Mouse (Mus musculus): Measurements from ENCODE around the gene Krtap24-1. TPM values are rescaled to one million over a fixed set of nuclear protein-coding genes. Genes with fewer than 3 reads are reported as not detected.

Krtap24-1 gene
- total RNA-seq (2021), result not detected
- long read RNA-seq, experiment 1, result 0 reads
- long read RNA-seq, experiment 2, result 0 reads

DNA sequence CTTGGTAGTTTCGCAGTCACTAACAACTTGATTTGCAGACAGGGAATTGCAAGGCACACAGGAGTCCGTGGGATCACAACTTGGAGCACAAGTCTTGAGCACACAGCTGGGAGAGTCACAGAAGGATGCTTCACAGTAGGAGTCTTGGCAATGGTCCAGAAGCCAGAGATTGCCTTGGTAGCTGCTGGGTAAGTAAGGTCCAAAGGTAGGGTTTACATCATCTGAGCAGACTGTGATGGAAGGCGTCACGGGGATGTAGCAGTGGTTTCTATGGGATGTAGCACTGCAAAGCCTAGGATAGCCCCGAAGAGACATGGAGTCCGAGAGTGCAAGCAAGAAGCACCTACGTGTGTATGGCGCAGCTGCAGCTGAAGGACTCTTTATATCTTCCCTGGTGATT, at the start of gene Krtap24-1:
Gene Krtap24-1 (minus strand): TSS at position 358 of the 400 bp plus-strand sequence.
- no peak for DNase-seq

DNA sequence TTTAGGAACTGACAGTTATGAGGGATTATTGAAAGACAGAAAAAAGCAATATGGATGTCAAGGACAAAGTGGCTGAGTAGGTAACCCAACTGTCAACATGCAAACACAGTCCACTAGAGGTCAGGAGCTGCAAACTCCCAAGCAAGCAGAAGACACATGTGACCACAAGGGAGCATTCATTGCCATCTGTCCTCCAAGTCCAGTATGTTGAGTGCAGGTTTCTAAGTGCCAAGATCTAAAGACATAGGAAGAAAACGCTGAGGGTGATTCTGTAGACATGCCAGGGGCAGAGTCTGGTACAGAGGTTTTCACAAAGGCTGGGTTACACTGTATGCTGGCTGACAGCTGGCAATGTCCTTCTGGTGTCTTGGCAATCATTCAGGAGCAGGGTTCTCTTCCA, 45.3 kb upstream of the Krtap24-1 start:
- DNase-seq, result no peak

DNA sequence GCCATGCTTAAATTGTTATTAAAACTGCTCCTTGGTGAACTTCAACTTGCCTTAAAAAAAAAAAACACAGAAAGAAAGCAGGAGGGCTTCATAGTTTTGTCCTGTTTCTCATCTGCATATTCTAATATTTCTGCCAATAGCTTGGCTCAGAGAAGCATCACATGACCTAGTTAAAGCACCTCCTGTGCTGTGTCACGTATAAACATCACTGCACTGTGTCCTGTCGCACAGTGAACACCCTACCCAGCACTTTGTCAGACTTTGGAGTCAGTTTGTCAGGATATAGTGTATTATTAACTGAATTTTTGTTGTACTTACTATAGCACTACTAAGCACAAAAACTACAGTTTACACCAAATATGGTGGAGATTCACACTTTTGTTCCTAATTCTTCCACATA, 39.9 kb upstream of the Krtap24-1 start:
- DNase-seq, result no peak

DNA sequence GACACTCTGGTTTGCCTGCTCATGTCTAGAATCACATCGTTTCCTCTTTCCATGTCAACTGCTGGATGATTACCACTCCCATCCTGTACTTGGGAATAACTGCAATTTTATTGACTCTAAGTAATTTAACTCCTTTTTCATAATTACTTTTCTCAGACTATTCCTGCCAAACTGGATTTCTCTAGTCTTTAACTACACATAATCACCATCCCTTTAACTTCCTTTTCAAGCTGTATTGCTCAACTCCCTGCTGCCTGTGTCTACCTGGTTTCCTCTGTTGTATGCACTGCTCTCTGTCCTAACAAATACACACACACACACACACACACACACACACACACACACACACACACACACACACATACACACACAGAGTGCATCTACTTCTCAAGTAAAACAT, 39.0 kb upstream of the Krtap24-1 start:
- DNase-seq, result no peak

DNA sequence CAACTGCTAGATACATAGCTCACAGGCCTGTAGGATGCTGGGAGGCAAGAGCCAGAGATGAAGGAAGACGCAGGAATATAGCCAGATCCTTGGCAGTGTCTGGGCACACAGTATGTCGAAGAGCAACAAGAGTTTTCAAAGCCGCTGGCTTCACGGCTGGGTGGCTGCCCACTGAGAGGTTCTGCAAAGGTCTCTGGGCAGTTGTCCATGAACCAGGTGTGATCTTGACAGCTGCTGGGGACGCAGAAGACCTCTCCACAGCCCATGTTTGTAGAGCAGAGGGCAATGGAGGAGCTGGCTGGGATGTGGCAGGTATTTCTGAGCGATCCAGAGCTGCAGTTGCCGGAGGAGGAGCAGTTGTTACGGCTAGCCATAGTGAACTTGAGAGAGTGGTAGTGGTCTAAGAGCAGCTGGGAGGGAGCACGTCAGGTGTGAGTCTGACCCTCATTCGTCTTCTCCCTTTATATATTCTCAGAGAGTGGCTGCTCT, 35.3 kb upstream of the Krtap24-1 start, which contains the start of gene Krtap26-1:
Gene Krtap26-1 (minus strand): TSS at position 439 of the 489 bp plus-strand sequence.
- no peak for DNase-seq

DNA sequence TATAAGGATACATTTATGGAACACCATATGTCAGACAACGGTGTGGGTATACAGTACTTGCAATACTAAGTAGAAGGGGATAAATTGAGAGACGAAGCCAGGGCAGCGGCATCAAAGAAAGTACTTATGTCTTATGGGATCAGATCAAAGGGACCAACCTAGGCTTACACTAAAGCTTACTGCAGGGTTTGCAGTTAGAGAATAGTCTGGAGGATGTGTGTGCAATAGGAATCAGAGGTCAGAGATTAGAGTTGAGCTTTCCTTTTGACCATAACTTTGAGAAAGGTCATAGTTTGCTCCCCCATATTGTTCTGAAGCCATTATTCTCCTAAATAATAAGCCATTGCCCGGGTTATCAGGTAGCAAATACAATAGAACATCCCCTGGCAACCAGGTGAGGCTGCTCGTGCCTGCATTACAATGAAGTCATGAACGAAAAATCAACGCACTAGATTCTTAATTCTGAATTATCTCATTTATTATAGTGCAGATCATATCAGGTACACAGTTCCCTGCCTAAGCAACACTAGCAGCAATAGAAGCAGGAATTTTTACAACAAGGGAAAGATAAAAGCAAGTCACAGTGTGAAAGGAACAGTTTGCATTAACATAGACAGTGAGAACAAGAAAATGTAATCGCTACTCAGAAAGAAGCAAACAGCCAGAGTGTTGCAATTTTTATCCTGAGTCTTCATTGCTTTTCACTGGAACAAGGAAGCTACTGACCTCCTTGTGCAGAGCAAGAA, 34.5 kb upstream of the Krtap24-1 start:
- no peak for DNase-seq

DNA sequence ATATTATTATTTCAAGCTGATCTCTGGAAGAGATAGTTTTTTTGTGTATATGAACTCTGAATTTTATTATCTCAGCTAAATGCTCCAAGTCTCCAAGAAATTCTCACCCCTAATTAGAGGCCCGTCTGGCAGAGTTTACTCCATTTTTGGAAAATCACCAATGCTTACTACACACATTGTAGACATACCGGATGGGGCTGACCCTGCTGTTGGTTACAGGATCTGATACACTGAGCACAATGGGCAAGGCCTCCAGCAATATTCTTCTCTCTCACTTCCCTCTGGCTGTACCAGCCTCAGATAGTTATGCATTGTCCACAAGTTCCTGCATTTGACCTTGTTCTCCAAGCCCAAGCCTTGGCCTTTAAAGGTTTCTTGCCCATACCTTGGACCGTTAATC, 28.0 kb upstream of the Krtap24-1 start:
- no peak for DNase-seq

DNA sequence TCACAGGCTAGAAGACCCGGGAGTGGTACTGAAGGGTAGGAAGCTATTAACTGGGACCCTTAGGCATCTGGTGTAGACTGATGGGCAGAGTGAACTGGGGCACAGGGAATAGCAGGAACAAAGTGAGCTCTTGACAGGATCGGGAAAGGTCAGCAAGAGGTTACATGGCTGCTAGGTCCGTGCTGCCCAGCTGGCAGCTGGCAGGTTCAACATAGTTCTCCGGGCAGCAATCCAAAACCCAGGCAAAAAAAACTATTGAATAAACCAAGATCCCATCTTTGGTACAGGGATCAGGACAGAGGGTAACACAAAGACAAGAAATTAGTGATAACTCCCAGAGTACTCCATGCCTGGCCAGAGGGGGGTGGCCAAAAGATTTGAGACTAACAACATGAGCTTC, 23.1 kb upstream of the Krtap24-1 start:
- DNase-seq, result no peak

DNA sequence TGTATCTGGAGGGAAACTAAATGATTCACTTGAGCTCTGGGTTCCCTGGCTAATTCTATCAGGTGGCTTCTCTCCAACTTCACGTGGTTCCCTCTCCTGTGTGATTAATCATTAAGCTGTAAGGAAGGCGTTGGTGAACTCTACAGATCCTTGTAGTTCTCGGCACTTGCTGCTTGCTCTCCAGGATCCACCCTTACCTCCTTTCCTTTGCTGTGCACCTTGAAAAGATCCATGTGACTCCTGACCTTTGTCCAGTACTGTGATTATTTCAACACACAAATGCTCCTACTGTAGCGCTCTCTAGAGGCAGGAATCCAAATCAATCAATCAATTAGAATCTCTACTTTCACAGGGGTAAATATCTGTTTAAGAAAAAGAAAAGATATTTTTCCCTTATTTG, 19.4 kb upstream of the Krtap24-1 start:
- DNase-seq, result no peak

DNA sequence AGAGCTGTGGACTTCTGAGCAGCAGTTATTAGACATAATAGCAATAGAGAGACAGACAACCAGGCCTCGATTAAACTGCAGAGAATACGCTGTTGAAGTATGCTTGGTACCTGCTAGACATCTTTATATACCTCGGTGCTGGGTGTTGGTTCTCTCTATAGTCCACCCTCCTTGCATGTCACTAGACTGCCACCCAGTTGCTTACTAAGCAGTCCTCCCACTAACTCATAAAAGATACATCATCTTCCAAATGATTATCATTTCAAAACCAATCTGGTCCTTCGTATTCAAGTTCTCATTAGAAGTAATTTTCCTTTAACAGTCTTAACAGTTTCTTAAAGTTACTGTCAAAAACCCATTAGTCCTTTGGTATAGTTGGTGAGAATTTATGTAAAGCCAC, 15.5 kb upstream of the Krtap24-1 start, which contains the start of gene 2310079G19Rik:
Gene 2310079G19Rik (minus strand): TSS at position 101 of the 400 bp plus-strand sequence.
- no peak for DNase-seq

DNA sequence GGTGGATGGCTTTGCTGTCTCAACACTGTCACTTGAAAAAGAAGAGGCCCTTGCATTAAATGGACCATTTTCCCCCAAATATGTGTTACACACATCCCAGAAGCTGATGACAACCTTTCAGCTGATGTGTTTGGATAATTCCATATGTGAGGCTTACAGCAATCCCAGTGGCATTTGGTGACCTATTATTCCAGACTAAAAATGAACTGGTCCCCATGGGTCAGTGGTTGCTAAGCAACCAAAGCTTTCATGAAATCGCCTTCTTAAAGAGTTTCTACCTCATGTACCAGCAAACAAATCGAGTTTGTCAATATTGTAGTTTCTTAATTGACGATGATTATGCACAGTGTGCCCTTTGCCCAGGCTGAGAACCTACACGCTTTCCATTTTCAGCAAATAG, 633 bp upstream of the Krtap24-1 start:
- no peak for DNase-seq

DNA sequence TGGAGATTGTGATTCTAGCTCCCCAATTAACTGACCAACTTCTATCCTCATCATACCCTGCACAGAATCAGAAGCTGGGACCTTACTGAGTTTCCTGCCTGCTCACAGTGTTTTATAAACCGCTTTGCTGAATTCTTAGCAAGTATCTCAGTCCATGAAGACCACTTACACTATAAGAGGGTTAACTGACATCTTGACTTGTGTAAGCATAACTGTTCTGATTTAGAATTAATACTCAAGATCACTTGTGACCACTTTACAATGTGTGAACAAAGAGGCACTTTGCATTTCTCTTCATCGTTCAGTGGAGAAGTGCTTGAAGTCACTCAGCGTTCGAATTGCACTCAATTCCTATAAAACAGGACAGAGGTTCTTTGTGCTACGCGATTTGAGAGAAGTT, 7.5 kb downstream of the Krtap24-1 start:
- DNase-seq, result no peak

DNA sequence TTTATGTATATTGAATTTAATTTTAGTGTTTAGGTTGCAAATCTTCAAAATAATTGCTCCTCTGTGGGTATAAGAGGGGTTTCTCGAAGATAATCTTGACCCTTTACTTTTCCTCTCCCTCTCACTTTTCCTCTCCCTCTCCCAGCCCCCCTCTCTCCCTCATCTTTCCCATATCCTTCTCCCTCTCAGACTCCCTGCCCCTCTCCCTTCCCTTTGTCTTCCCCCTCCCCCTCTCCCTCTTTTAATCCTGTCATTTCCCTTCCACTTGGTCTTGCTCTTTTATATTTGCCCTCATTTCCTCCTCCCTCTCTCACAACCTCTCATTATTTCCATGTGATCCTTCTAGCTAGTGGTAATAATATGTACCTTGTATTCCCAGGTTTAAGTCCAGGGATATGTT, 9.6 kb downstream of the Krtap24-1 start:
- no peak for DNase-seq

DNA sequence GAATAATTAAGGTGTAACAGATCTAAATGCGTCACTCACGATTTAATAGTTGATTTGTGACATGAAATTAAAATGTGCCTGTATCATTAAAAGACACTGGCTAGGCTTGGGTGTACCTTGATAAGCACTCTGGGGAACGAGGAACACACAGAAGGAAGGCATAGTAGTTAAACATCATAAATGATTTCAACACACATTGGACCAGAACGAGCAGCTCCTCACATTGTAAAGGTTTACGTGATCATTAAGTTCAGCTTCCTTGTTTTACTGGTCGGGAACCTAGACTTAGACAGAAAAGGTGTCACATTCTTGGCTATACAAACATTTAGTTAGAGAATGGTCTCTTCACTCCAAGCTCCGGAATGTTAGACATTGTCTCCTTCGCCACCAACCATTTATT, 11.8 kb downstream of the Krtap24-1 start:
- DNase-seq, result no peak

DNA sequence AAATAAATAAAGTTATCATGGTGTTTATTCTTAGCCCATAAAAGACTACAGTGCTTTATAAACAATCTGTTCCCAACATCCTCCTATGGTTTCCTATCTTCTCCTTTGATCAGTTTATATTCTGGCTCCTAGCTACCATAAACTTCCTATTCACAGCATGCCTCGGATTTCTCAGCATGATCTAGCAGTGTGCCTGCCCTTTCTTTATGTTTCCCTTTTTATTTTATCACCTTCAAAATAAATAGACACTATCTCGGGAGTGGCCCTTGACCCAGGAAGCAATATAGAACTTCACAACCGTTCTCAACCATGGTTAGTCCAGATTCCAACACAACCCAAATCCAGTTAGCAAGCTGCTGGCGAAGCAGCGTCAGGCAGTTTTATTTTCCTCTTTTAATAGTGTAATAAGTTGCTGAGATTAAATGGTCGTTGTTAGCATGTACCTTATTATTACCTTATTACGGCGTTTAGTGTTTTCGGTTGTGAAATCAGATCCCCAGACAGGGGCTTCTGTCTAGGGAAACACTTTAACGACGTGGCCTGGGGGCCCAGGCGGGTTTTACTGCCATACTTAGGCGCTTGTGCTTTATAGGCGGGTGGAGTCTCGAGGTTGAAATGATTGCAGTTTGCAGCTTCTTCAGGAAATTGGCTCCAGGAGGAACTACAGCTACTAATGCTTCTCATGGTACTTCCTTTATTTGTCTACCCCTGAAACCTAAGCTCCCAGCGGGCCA, 12.4 kb downstream of the Krtap24-1 start:
- DNase-seq, result no peak

DNA sequence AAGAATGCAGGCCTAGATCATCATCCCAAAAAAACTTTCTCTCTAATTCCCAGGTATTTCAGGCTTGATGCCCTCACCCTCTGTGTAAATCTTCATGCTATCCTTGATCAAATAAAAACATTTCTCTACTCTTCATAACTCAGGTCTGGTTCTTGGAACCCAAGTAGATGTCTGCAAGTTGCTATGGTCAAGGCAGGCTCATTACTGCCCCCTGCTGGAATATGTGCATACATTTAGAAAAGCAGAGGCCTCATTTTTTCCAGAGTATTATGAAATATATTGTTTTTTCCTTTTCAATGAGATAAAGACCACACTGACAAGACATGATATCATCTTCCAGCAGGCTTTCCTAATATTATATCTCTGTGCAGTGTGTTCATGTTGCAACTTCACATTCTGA, 19.3 kb downstream of the Krtap24-1 start:
- DNase-seq, result no peak

DNA sequence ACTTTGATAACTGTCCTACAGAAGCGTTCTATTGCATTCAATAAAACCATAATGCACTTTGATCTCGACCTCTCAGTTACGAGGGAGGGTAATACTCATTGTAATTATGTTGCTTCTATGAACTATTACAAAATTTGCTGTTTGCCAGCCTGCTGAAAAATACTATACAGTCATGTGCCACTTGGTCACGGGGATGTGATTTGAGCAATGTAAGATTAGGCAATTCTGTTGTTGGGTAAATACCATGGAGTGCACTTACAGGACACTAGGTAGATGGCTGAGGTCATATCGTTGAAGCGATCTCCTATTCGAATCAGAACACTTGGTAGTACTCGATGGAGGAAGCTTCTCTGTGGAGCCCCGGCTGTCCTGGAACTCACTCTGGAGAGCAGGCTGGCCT, 28.7 kb downstream of the Krtap24-1 start:
- DNase-seq, result no peak

DNA sequence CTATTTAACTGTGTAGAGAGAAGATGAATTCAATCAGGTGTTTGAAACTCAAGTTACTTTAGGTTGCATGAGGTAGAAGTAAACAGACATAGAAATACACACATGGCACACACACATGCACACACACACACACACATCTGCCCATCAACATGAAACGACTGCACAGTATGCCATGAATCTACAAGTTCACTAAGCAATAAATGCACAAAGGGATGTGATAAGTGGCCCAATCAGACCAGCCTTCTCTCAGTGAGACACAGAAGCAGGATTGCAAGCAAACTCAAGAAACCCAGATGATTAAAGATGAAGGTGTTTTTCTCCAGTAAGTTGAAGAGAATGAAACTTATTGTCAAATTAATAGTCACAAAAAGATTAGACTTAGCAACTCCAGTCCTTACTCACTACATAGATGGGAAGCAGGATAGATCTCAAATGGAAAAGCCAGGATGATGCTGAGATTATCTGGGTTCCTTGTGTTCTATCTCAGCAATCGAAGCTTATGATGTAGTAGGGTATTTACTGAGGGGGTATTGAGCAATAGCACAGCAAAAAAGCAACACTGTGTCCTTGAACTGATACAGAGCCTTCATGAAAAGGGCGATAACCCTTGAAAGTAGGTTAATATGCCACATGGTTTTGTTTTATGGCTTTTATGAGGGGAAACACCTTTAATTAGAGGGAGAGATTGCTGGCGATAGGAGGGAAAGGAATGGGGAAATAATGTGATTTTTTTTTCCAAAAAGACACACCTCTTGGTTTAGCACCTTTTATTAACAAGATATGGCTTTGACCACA, 36.0 kb downstream of the Krtap24-1 start:
- no peak for DNase-seq

DNA sequence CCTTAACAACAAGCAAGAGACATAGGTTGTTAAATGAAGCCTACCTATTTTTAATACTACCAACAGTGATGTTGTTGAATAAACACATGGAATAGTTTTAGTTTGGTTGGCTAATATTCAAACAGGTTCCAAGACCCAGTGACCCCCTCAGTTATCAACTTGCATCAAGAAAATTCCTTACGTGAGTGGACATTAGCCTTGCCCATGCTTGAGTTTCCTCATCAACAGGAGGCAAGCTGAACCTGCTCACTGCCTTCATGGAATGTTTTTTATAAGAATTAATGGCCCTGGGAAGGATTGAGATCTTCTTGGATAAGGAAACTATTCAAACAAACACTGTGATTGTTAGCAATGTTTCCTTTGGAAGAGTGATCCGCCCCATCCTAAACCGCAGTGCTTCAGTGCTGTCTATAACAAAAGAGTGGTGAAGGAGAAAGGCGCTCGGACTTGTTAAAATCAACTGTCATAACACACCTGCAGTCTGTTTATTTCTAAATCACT, 39.1 kb downstream of the Krtap24-1 start:
- no peak for DNase-seq

DNA sequence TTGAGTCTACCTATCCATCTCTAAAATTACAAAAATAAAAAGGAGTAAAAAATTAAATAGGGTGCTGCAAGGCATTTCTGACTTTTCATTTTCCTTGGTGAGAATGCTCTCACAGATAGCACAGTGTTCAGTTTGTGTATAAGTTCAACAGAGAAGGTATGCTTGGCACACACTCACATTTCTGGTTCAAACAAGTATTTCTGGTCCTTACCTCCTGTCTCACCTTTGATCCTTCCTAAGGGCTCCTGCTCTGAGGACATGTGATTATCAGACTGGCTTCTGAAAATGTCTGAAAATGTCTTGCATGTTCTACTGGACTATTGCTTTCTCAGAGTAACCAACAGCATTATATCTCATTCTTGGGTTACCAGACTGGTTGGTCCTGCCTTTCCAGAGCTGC, 41.9 kb downstream of the Krtap24-1 start:
- DNase-seq, result no peak

DNA sequence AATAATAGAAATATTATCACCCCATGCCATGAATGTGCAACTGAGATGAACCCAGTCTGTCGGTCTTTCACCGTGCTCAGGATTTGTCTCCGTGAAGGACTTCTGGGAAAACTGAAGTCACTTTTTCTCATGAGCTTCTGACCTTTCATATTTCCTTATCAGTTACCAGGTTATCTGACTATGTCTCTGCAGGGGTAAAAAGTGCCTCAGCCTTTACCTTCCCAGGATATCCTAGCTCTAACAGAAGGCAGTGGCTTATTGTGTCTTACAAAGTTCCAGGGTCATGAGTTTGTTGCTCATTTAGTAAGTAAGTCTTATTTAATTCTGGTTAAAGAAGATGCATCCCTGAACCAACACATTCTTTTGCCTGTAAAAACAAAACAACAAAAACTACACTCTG, 42.3 kb downstream of the Krtap24-1 start:
- no peak for DNase-seq

DNA sequence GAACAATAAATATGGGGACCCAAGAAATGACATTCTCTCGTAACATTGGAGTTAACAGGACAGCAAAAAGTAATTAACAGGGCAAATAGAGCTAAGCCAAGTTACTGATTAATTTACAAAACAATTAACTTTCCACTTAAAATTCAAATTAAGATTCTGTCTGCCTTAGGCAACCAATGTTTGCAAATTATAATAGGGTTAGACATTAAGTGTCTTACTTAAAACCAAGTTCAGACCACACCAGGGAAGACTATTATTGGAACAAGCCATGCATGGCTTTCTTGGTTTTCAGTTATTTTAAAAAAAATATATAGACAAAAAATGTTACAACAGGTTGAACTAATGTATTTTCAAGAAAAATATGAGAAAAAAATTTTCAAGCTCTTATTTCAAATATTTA, 43.0 kb downstream of the Krtap24-1 start:
- DNase-seq, result no peak
